Mouse (Mus musculus) urinary bladder, postnatal 4 days (tissue): ENCODE results near the gene Nudt3.

Experiments used
- DNase-seq, 2 experiments: peaks; one replicate each; pipeline ENCODE4 v3.0.0; 2021 to 2022; ENCODE audit warnings: low spot score in 2 of 2

The Nudt3 gene

GRCm38 (mm10) chr17:27547253-27547868 lies 75.9 kb downstream of the Nudt3 start:
- peak in 1 of 2 experiments; percentile 57 for DNase-seq

GRCm38 (mm10) chr17:27546574-27547085 lies 76.7 kb downstream of the Nudt3 start:
- no peak for DNase-seq

DNA sequence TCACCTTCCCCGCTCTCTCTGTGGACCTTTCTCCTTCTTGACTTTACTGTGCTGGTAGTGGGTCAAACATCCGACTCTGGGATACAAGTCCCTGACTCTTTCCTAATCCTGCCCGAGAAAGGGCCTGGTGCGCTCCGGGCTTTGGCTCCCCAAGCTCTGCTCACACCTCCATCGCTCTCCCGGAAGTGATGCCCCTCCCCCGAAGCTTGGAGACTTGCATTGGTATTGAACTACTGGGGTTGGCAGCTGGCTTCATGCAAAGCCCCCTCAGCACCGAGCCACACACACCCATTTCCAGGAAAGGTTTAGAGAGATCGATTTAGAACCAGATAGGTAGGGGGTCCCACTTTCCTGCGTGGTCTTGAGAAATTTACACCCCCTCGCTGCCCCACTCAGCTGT lies 77.3 kb downstream of the Nudt3 start:
- no peak for DNase-seq

GRCm38 (mm10) chr17:27544551-27544950 lies 78.7 kb downstream of the Nudt3 start:
- DNase-seq: no peak

- no peak for DNase-seq
Measured at GRCm38 (mm10) chr17:27541984-27542383, 81.3 kb downstream of the Nudt3 start.

GRCm38 (mm10) chr17:27541261-27541660 lies 82.0 kb downstream of the Nudt3 start:
- no peak for DNase-seq

DNA sequence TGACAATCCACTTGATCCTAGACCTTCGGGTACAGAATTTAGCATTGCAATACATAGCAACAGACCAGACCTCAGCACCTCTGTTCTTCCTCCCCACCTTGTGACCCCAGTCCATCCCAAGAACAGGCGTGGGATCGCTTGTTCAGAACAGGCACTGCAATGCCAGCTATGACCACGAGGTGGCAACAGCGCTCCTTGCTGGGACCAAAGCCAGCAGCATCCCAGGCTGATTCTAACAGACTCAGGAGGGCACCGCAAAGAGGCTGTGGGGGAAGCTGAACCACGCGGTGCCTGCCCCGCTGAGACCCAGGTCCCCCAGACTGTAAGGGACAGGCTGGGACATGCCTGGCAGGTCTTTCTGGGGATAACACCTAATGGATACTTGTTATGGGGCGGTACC lies 88.6 kb downstream of the Nudt3 start:
- peak; percentile 73 to 92 for DNase-seq

DNA sequence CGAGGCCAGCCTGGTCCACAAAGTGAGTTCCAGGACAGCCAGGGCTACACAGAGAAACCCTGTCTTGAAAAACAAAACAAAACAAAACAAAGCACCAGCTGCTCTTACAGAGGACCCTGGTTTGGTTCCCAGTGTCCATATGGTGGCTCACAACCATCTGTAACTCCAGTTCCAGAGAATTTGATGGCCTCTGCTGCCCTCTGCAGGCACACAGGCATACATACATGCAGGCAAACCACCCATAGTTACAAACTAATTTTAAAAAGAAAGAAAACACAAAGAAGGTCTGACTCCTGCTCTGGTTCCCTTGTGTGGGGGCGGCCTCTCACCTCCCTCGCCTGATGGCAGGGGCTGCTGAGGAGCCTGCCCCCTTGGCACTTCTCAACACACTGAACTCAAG lies 89.9 kb downstream of the Nudt3 start:
- no peak for DNase-seq

DNA sequence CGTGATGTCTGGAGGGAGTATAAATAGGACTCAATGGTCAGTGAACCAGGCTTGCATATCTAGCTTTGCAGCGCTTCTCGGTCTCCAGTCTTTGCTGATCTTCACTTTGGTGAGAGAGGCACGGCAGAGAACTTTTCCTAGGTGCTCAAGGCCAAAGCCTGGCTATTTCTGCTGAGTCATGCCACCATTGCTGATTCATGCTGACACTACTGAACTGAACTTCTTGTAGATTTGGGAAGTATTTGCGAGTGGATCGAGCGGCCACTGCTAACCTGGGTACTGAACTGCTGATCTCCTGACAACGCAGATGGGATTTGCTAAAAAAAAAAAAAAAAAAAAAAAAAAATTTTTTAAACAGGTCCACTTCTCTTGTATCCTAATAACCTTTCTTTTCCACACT lies 91.2 kb downstream of the Nudt3 start:
- no peak for DNase-seq
